Mouse (Mus musculus) G1E (cell line): ENCODE results near the gene Emc9. TPM values are rescaled to one million over a fixed set of nuclear protein-coding genes. Genes with fewer than 3 reads are reported as not detected.

Experiments used
- ATAC-seq: 2 replicates; pipeline ENCODE4 v1.8.0; 2016; ENCODE audit warnings: mild to moderate bottlenecking; ENCODE audit not compliant: insufficient number of reproducible peaks, poor library complexity, low FRiP score, severe bottlenecking; ENCODE audit errors: extremely low read depth
- DNase-seq: peaks from one replicate; pipeline ENCODE4 v3.0.0; 2012; ENCODE audit warnings: low spot score
- H3K27me3 ChIP-seq: 2 replicates; pipeline ENCODE4 v1.6.1; 2012; ENCODE audit warnings: mild to moderate bottlenecking, low read length, inconsistent platforms; ENCODE audit not compliant: insufficient read depth
- H3K36me3 ChIP-seq: replicated peaks from 2 replicates; pipeline ENCODE3; 2012; ENCODE audit warnings: mild to moderate bottlenecking, inconsistent platforms
- H3K4me1 ChIP-seq: 2 replicates; pipeline ENCODE4 v1.6.1; 2012; ENCODE audit warnings: low read depth, low read length, inconsistent platforms, mixed read lengths; ENCODE audit not compliant: insufficient read depth
- H3K4me3 ChIP-seq: 2 replicates; pipeline ENCODE4 v1.5.1; 2012; ENCODE audit warnings: low read depth, mild to moderate bottlenecking, inconsistent platforms, low read length, moderate library complexity, mixed read lengths
- H3K9me3 ChIP-seq: replicated peaks from 2 replicates; pipeline ENCODE4 v1.6.1; 2012; ENCODE audit warnings: inconsistent platforms
- CTCF ChIP-seq: IDR thresholded peaks from 2 replicates; pipeline ENCODE4 v1.5.1; 2012; ENCODE audit warnings: low read depth, low read length, inconsistent platforms, mixed read lengths
- GATA1 ChIP-seq: IDR thresholded peaks from 2 replicates; pipeline ENCODE4 v1.6.1; 2012; ENCODE audit warnings: borderline replicate concordance, low read length, inconsistent platforms, mixed read lengths
- GATA2 ChIP-seq: IDR thresholded peaks from 2 replicates; pipeline ENCODE4 v1.6.1; 2012; ENCODE audit warnings: low read depth, low read length, inconsistent platforms, borderline replicate concordance
- POLR2AphosphoS5 ChIP-seq: IDR thresholded peaks from 2 replicates; pipeline ENCODE4 v1.6.1; 2012; ENCODE audit warnings: low read depth, low read length, inconsistent platforms; ENCODE audit not compliant: insufficient replicate concordance
- TAL1 ChIP-seq: conservative IDR thresholded peaks from 2 replicates; pipeline ENCODE4 v1.6.1; 2012; ENCODE audit warnings: low read depth, low read length, inconsistent platforms, mixed read lengths
- polyA plus RNA-seq: library from polyadenylated mRNA; stranded (reverse); fragments of >175 nt; gene quantifications from 2 replicates; pipeline ENCODE4 v1.2.3, GENCODE M21; 2012
- total RNA-seq, 2 experiments: library from RNA; stranded (forward) in 1 of 2; stranded (reverse) in 1 of 2; fragments of 200-1000 nt in 1 of 2; fragments of >200 nt in 1 of 2; fragmentation: Nextera tagmentation in 1 of 2; gene quantifications; 2 replicates each; pipeline ENCODE4 v1.2.3; 2014 to 2017

Emc9 gene
- total and polyA plus RNA-seq, 3 experiments: 16.7 to 23.6 (median 20.2) TPM

- Histone ChIP-seq H3K4me1 (peaks cover 66% of the 10 kb centered on the region), H3K36me3 (peaks cover 35% of the 10 kb centered on the region), H3K4me3 (peak within 1 kb of the TSS; percentile 79), H3K9me3 (no peaks in the 10 kb centered on the region), H3K27me3 (no peaks in the 10 kb centered on the region; the same call in 1 of the 2 replicates)
- DNase-seq (peak; percentile 94), ATAC-seq (peak; percentile 82)
- TF ChIP-seq POLR2AphosphoS5 (no peak), CTCF (no peak), TAL1 (no peak), GATA2 (no peak), GATA1 (no peak)
Observed at GRCm38 (mm10) chr14:55577871-55578667, 7.0 kb downstream of the Emc9 start, which contains the start of gene Psme1. Gene Psme1 (plus strand): TSS chr14:55578123.

DNA sequence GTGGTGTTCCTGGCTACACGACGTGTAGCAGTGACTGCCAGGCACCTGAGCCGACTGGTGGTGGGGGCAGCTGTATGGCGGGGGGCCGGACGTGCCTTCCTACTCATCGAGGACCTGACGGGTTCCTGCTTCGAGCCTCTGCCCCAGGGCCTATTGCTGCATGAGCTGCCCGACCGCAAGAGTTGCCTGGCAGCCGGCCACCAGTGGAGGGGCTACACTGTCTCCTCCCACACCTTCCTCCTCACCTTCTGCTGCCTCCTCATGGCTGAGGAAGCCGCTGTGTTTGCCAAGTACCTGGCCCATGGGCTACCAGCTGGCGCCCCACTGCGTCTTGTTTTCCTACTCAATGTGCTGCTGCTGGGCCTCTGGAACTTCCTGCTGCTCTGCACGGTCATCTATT lies 8.7 kb downstream of the Emc9 start:
- no peak for DNase-seq
- Histone ChIP-seq H3K27me3 (no peaks in the 10 kb centered on the region; the same call in 1 of the 2 replicates), H3K4me1 (peaks cover 65% of the 10 kb centered on the region), H3K4me3 (no peak overlapping the region), H3K36me3 (peaks cover 22% of the 10 kb centered on the region), H3K9me3 (no peaks in the 10 kb centered on the region)
- TF ChIP-seq TAL1 (no peak), GATA2 (no peak), GATA1 (no peak), POLR2AphosphoS5 (no peak), CTCF (no peak)
- no peak for ATAC-seq

- Histone ChIP-seq H3K27me3 (no peaks in the 10 kb centered on the region; the same call in 1 of the 2 replicates), H3K9me3 (no peaks in the 10 kb centered on the region), H3K4me3 (no peak overlapping the region), H3K4me1 (peaks cover 66% of the 10 kb centered on the region), H3K36me3 (peaks cover 20% of the 10 kb centered on the region)
- TF ChIP-seq POLR2AphosphoS5: no peak
- no peak for TF ChIP-seq GATA1
- DNase-seq (no peak), ATAC-seq (no peak)
Observed at GRCm38 (mm10) chr14:55575711-55576110, 9.4 kb downstream of the Emc9 start.

GRCm38 (mm10) chr14:55575302-55575701 lies 9.8 kb downstream of the Emc9 start, which contains the start of gene Fitm1:
Gene Fitm1 (plus strand): TSS chr14:55575617.
- no peak for ATAC-seq
- no peak for TF ChIP-seq TAL1
- no peak for TF ChIP-seq GATA1
- no peak for TF ChIP-seq CTCF
- no peak for TF ChIP-seq POLR2AphosphoS5
- TF ChIP-seq GATA2: no peak
- Histone ChIP-seq H3K9me3 (no peaks in the 10 kb centered on the region), H3K4me1 (peaks cover 63% of the 10 kb centered on the region), H3K36me3 (peaks cover 19% of the 10 kb centered on the region), H3K27me3 (no peaks in the 10 kb centered on the region; the same call in 1 of the 2 replicates), H3K4me3 (no peak within 1 kb of the TSS)
- DNase-seq: no peak

DNA sequence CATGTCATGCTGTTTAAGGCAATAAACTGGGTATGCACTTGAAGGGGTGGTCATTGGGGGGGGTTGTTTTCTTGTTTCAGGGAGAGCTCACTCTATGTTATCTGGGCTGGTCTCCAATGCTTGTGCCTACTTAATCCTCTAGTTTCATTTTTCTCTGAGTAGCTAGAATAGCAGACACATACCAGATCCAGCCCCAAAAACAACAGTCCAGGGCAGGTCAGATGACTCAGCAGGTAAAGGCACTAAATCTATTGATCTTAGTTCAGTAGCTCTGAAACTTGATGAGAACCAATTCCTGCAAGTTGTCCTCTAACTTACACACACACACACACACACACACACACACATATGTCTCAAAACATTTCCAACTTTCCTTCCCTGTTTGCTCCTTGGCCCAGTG lies 13.3 kb downstream of the Emc9 start:
- no peaks in the 10 kb centered on the region; the same call in 1 of the 2 replicates for H3K27me3 ChIP-seq
- H3K9me3 ChIP-seq: no peaks in the 10 kb centered on the region
- no peak overlapping the region for H3K4me3 ChIP-seq
- H3K36me3 ChIP-seq: peaks cover 42% of the 10 kb centered on the region
- ATAC-seq (no peak), DNase-seq (no peak)
- H3K4me1 ChIP-seq: peaks cover 38% of the 10 kb centered on the region
- no peak for TF ChIP-seq GATA2
- no peak for TF ChIP-seq CTCF
- no peak for TF ChIP-seq POLR2AphosphoS5
- no peak for TF ChIP-seq TAL1
- TF ChIP-seq GATA1: no peak

GRCm38 (mm10) chr14:55570588-55570987 lies 14.5 kb downstream of the Emc9 start:
- DNase-seq (no peak), ATAC-seq (no peak)
- H3K4me3 ChIP-seq: no peak overlapping the region
- no peaks in the 10 kb centered on the region; the same call in 1 of the 2 replicates for H3K27me3 ChIP-seq
- H3K4me1 ChIP-seq: peaks cover 27% of the 10 kb centered on the region
- no peak for TF ChIP-seq GATA2
- no peak for TF ChIP-seq POLR2AphosphoS5
- no peak for TF ChIP-seq GATA1
- TF ChIP-seq CTCF: no peak
- no peak for TF ChIP-seq TAL1
- H3K36me3 ChIP-seq: peaks cover 54% of the 10 kb centered on the region
- H3K9me3 ChIP-seq: no peaks in the 10 kb centered on the region
